Mouse (Mus musculus): ENCODE results near the gene Gpr87. TPM values are rescaled to one million over a fixed set of nuclear protein-coding genes. Genes with fewer than 3 reads are reported as not detected.
"Not testable (repeated sequence)": the region's sequence is repeated elsewhere in the genome, so short reads cannot be mapped to it uniquely, and the experiment has no call there.

Gene Gpr87
- polyA plus RNA-seq, 1 experiment, result not detected

- TF ChIP-seq POLR2A (IDR thresholded peaks at IDR 0.05; ENCODE audit: extremely low read depth, insufficient read depth, low read length), result no peak
- no peak for TF ChIP-seq CTCF (IDR thresholded peaks at IDR 0.05; ENCODE audit: extremely low read depth, insufficient read depth, low read length)
- Histone ChIP-seq H3K4me1 (ENCODE audit: control insufficient read depth, insufficient read depth, low read length) (peaks cover 2% of the 10 kb centered on the region; the same call in 1 of the 2 replicates), H3K4me3 (ENCODE audit: insufficient read depth, low read length) (no peak overlapping the region), H3K27ac (ENCODE audit: insufficient read depth, low read length) (no peak overlapping the region)
Observed at GRCm38 (mm10) chr3:59145194-59145593, 49.7 kb downstream of the Gpr87 start.

DNA sequence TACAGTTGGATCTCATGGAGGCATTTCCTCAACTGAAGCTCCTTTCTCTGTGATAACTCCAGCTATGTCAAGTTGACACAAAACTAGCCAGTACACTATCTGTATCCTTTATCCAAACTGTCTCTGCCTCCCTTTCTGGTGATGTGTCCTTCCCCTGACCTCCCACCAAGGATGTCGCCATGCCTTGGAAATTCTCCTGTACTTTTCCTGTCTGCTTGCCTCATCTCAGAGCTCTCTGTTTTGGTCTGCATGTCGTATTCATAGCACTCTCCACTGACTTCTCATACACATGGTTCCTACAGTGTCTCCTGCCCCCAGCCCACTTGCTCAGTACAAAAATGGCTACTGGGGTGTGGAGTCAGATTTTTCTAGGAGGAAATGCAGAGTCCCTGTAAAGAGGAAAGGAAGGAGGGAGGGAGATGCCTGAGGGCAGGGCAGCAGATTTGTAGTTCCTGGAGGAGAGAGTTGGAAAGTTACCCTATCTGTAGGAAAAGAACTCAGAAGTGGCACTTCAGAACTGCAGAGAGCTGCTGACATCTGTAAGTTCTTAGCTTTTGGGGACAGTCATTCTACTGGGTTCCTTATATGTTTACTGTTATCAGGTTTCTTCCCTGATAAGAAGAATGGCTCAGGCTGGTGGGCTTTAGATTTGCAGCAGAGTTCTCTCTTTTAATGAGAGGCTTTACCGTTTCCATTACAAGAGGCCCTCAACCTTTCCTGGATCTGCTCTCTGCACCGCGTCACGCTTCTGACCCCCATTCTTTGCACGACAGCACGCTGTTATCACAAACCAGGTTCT, 53.2 kb downstream of the Gpr87 start:
- H3K4me1 ChIP-seq (ENCODE audit: control insufficient read depth, insufficient read depth, low read length), result no peaks in the 10 kb centered on the region
- H3K4me3 ChIP-seq (ENCODE audit: insufficient read depth, low read length), result no peak overlapping the region
- no peak overlapping the region for H3K27ac ChIP-seq (ENCODE audit: insufficient read depth, low read length)
- TF ChIP-seq POLR2A (IDR thresholded peaks at IDR 0.05; ENCODE audit: extremely low read depth, insufficient read depth, low read length), result no peak
- TF ChIP-seq CTCF (IDR thresholded peaks at IDR 0.05; ENCODE audit: extremely low read depth, insufficient read depth, low read length), result no peak

DNA sequence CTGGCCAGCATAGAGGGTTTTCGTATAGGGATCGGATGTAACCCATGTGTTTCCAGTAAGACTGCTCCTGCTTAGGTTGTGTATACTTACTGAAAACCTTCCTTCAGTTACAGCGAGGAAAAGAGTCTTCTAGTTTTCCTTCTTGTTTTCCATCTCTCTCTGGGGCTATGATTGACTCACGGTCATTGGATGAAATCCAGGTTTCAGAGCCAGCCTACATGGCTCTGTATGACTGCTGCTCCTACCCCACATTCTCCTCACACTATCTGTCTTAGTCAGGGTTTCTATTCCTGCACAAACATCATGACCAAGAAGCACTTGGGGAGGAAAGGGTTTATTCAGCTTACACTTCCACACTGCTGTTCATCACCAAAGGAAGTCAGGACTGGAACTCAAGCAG, 54.0 kb downstream of the Gpr87 start:
- H3K4me3 ChIP-seq (ENCODE audit: insufficient read depth, low read length); H3K4me1 ChIP-seq (ENCODE audit: control insufficient read depth, insufficient read depth, low read length); H3K27ac ChIP-seq (ENCODE audit: insufficient read depth, low read length): not testable (repeated sequence)

DNA sequence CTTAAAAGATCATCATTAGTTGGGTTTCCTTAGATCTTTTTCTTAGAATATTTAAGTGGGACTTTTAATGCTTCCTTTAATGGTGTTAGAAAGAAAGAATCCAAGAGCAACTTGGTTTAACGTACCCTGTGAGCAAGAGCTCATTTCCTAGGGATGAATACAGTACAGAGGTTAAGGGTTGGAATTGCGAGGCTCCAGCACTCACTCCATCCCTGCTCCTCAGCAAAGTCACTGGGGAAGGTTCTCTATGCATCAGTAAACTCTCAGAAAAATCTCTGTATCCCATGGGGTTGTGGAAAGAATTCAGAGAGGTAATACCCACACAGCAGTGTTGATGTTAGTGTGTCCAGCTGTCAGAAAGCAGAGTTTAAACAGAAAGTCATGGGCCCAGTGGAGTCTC, 54.8 kb downstream of the Gpr87 start:
- H3K27ac ChIP-seq (ENCODE audit: insufficient read depth, low read length), result no peak overlapping the region
- H3K4me1 ChIP-seq (ENCODE audit: control insufficient read depth, insufficient read depth, low read length), result no peaks in the 10 kb centered on the region
- no peak for TF ChIP-seq POLR2A (IDR thresholded peaks at IDR 0.05; ENCODE audit: extremely low read depth, insufficient read depth, low read length)

DNA sequence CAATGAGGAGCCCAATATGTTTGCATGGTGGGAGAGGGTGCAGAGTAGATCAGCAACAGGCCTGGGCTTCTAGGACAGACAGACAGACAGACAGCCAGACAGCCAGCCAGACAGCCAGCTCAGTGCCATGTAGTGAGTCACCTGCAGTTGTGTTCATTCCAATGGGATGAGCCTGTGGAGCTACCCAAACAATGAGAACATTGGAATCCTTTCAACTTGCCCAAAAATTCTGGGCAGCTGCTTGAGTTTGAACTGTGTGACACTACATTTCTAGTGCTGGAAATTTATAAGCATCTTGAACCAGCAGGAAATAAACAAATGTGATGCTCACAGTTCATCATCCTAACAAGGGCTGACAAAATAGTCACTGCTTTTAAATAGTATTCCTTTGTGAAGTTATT, 55.3 kb downstream of the Gpr87 start:
- TF ChIP-seq POLR2A (IDR thresholded peaks at IDR 0.05; ENCODE audit: extremely low read depth, insufficient read depth, low read length) (no peak), CTCF (IDR thresholded peaks at IDR 0.05; ENCODE audit: extremely low read depth, insufficient read depth, low read length) (no peak)
- Histone ChIP-seq H3K27ac (ENCODE audit: insufficient read depth, low read length) (no peak overlapping the region), H3K4me1 (ENCODE audit: control insufficient read depth, insufficient read depth, low read length) (no peaks in the 10 kb centered on the region), H3K4me3 (ENCODE audit: insufficient read depth, low read length) (no peak overlapping the region)

More for the DNA sequence above, 54.8 kb downstream of the Gpr87 start:
- H3K4me3 ChIP-seq (ENCODE audit: insufficient read depth, low read length), result no peak overlapping the region

DNA sequence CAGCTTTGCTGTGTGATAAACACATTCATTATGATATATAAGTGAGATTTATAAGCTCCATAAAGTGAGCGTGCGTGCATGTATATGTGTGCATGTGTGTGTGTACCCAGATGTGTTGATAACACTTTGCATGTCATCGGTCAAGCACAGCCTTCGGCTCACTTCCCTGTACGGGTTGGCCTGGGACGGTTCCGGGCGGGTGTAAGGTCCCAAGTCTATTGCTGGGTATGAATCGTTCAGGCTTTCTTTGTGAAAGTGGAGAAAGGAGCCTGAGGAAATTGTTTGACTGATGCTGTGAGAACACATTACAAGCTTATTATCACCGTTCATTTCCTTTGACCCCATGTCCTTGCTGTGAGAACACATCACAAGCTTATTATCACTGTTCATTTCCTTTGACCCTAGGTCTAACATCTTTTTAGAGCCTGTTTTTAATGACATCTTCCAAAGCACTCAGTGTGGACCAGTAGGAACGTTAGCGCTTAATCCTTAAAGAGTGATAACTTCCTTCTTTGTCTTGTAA, 55.9 kb downstream of the Gpr87 start:
- H3K4me1 ChIP-seq (ENCODE audit: control insufficient read depth, insufficient read depth, low read length), result no peaks in the 10 kb centered on the region
- H3K4me3 ChIP-seq (ENCODE audit: insufficient read depth, low read length), result no peak overlapping the region
- TF ChIP-seq POLR2A (IDR thresholded peaks at IDR 0.05; ENCODE audit: extremely low read depth, insufficient read depth, low read length) (no peak), CTCF (IDR thresholded peaks at IDR 0.05; ENCODE audit: extremely low read depth, insufficient read depth, low read length) (no peak)
- no peak overlapping the region for H3K27ac ChIP-seq (ENCODE audit: insufficient read depth, low read length)

DNA sequence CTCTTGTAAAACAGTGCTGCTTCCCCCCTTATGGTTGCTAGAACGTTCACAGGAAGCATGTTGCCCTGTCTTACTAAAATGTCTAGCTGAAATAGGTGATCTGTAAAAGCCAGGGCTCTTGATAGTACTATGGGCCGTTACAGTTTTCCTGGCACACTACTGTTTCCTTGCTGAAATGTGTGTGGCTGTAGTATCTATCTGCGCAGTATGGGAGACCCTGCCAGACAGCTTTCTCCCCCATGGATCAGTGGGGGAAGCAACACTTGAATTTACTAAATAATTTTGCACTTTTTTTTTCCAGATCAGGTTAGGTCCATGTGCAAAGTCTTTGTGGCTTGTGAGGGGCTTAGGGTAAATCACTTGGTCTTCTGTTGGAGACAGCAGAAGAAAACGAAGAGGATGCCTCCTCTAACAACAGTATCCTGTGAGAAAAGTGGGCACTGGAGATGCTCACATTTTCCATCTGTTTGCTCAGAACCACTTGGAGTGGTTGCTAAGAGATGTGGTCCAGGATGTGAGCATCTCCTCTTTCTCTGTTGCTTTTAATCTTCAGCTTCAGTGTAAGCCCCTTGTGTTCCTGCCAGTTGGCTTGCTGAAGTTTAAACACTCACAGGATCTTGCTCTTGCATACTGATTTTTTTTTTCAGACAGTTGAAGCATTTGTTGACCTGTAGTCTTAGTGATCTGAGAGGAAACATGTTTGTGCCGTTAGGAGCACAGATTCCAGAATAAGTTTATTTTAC, 58.8 kb downstream of the Gpr87 start:
- no peaks in the 10 kb centered on the region for H3K4me1 ChIP-seq (ENCODE audit: control insufficient read depth, insufficient read depth, low read length)
- TF ChIP-seq POLR2A (IDR thresholded peaks at IDR 0.05; ENCODE audit: extremely low read depth, insufficient read depth, low read length) (no peak), CTCF (IDR thresholded peaks at IDR 0.05; ENCODE audit: extremely low read depth, insufficient read depth, low read length) (no peak)
- no peak overlapping the region for H3K4me3 ChIP-seq (ENCODE audit: insufficient read depth, low read length)
- H3K27ac ChIP-seq (ENCODE audit: insufficient read depth, low read length), result no peak overlapping the region

- H3K4me3 ChIP-seq (ENCODE audit: insufficient read depth, low read length), result no peak overlapping the region
- no peak overlapping the region for H3K27ac ChIP-seq (ENCODE audit: insufficient read depth, low read length)
- TF ChIP-seq CTCF (IDR thresholded peaks at IDR 0.05; ENCODE audit: extremely low read depth, insufficient read depth, low read length), result no peak
- TF ChIP-seq POLR2A (IDR thresholded peaks at IDR 0.05; ENCODE audit: extremely low read depth, insufficient read depth, low read length), result no peak
- H3K4me1 ChIP-seq (ENCODE audit: control insufficient read depth, insufficient read depth, low read length), result no peaks in the 10 kb centered on the region
Observed at GRCm38 (mm10) chr3:59133189-59133588, 61.7 kb downstream of the Gpr87 start.

DNA sequence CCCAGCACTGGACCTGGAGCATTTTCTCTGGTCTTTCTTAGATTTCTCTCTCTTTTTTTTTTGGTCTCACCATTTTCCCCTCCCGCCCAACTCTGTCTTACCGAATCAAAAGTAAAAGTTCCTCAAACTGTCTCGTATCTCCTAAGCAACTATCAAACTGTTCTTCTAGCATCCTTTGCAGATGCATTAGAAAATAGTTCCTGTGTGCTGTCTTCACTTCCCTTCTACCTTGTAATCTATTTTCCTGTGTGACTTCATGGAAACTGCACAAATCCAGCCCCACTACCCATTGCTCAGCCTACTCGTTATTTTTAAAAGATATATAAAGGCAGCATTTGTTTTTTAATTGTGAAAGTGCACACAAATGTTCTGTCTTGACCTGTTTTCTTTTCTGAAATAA, 62.9 kb downstream of the Gpr87 start:
- H3K4me1 ChIP-seq (ENCODE audit: control insufficient read depth, insufficient read depth, low read length), result no peaks in the 10 kb centered on the region
- TF ChIP-seq CTCF (IDR thresholded peaks at IDR 0.05; ENCODE audit: extremely low read depth, insufficient read depth, low read length) (no peak), POLR2A (IDR thresholded peaks at IDR 0.05; ENCODE audit: extremely low read depth, insufficient read depth, low read length) (no peak)
- H3K27ac ChIP-seq (ENCODE audit: insufficient read depth, low read length), result no peak overlapping the region
- no peak overlapping the region for H3K4me3 ChIP-seq (ENCODE audit: insufficient read depth, low read length)

GRCm38 (mm10) chr3:59131081-59131480, 63.8 kb downstream of the Gpr87 start:
- H3K4me3 ChIP-seq (ENCODE audit: insufficient read depth, low read length), result no peak overlapping the region
- TF ChIP-seq POLR2A (IDR thresholded peaks at IDR 0.05; ENCODE audit: extremely low read depth, insufficient read depth, low read length) (no peak), CTCF (IDR thresholded peaks at IDR 0.05; ENCODE audit: extremely low read depth, insufficient read depth, low read length) (no peak)
- no peak overlapping the region for H3K27ac ChIP-seq (ENCODE audit: insufficient read depth, low read length)
- H3K4me1 ChIP-seq (ENCODE audit: control insufficient read depth, insufficient read depth, low read length), result no peaks in the 10 kb centered on the region

Measured in cortical plate, adult 2 months (tissue).